Mouse (Mus musculus) bone marrow macrophage, adult 2 months (primary cell): ENCODE measurements at regions not wholly inside any gene's neighbourhood (a gene's known extent, or its start where the extent isn't known, plus 50 kb on each side); places are given as distances from the start of the nearest gene placed in this dataset.

Experiments used
- CTCF ChIP-seq: IDR thresholded peaks from 2 replicates; pipeline ENCODE4 v1.5.1; 2012; ENCODE audit warnings: low read depth, mild to moderate bottlenecking, low read length, moderate library complexity
- POLR2A ChIP-seq: IDR thresholded peaks from 2 replicates; pipeline ENCODE4 v1.6.1; 2012; ENCODE audit warnings: mild to moderate bottlenecking, low read depth, low read length, borderline replicate concordance

DNA sequence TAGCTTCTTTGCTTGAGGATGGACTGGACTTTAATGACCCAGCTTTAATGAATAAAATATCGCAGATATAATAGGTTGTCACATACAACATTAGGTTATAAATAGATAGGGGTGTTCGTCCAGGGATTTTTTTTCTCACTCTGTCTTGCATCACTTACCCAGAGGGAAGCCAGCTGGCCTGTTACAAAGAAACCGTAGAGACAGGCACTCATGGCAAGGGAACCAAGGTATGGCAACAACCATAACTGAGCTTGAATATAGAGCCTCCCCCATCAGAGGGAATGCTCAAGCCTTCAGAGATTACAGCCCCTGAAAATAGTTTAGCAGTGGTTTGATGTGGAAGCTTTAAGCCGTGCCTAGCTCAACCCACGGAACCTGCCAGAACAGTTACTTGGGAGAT lies 504.9 kb downstream of the Ptprc start:
- TF ChIP-seq POLR2A (no peak), CTCF (no peak)
